Mouse (Mus musculus) lung, postnatal 25 days (tissue): ENCODE measurements around the gene Zfp655.
A peak's percentile ranks its signal among the peaks of the same experiment; 100 is the strongest.
"Not testable (repeated sequence)": the region's sequence is repeated elsewhere in the genome, so short reads cannot be mapped to it uniquely, and the experiment has no call there.

ENCODE experiments used
- DNase-seq: peaks from one replicate; pipeline ENCODE4 v3.0.0; 2022; ENCODE audit warnings: low spot score

Gene Zfp655

DNA sequence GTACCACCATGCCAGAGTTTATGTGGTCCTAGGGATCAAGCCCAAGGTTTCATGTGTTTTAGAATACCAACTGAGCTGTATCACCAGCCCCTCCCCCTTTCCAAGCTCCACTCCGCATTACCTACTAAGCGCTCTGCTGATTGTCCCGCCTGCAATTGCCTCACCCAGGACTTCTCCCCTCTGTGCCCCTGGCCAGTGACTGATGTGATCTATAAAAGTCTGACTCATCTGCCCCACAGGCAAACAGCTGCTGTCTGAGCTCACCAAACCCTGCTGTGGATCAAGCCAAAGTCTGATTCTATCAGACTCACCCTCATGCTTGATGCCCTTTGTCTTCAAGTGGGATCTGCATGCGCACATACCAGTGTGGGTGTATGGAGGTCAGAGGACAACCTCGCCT is 8.7 kb upstream of the Zfp655 start:
- DNase-seq = no peak

DNA sequence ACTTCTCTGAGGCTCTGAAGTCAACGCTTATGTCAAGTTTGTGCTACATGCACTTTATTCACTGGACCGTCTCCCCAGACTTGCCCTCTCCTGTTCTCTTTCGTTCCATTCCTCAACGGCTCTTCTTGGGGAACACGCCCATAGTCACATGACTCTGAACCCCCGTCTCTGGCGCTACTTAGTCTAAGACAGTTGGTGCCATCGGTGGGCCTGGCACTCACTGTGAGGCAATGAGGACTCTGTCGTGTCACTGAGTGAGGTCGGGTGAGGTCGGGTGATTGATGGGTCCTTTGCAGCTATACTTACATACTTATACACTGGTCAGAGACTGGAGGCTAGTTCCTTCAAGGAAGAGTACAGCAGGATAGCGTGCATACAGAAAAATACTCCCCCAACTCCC is 8.1 kb upstream of the Zfp655 start:
- DNase-seq = no peak

DNA sequence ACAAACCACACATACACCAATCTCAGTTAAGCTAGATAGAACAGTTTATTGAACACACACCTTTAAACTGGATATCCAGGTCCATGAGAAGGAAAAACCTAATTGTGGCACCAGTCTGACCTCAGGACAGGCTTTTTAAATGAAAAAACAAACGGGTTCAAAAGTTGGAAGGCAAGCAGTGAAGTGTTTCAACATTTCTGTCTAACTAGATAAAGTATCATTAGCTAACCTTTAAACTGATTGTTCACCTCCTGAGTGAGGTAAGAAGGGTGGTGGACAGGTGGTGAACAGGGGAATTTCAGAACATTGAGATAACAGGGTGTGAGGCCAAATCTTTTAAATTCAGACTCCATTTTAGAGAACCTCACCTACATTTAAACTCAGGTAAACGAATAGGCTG is 5.1 kb upstream of the Zfp655 start:
- DNase-seq = no peak

DNA sequence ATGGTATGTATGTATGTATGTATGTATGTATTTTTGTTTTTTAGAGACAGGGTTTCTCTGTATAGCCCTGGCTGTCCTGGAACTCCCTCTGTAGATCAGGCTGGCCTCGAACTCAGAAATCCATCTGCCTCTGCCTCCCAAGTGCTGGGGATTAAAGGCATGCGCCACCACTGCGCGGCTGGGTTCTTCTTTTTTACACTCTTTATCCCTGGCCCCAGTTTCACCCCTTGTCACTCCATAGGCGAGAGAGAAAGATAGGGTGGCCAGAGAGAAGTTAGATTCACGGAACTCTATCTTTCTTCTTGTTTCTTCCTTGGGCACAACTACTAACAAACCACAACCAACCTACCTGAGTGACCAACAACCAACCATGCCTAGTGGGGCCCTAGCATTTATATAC is 2.2 kb upstream of the Zfp655 start:
- DNase-seq = not testable (repeated sequence)

DNA sequence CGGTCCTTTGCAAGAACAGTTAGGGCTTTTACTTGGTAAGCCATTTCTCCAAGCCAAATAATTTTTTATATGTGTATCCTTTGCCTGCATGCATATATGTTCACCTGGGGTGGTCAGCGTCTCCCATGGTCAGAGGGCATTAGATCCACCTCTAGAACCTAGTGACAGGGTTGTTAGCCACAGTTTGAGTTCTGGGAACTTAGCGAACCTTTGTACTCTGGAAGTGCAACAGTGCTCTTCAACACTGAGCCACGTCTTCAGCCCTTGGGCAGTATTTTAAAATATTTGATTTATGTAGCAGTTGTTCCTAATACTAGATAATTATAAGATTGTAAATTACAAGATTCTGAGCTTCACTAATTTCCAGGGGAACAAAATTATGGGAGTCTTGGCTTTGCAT is 874 bp upstream of the Zfp655 start:
- no peak for DNase-seq

DNA sequence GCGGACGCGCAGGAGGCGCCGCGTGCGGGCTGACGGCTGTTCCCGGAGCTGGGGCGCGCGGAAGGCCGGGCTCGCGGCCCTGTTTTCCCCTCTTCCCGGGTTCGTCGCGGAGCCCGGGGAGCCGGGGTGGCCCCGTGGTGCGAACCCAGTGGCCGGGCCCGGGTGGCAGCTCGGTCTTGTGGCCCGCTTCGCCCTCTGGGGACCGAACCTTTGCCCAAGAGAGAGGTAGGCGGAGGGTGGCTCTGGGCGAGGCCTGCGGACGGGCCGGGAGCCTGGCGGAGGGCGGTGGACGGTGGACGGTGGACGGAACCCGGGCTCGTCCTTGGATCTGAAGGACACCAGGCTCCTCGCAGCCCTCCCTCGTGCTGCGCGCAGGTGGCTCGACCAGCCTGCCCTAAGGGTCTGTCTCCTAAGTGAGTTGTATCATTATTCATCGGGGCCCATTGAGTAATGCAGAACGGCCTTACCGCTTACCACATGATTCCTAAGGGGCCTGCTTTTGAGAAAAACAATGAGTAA is 437 bp downstream of the Zfp655 start:
- DNase-seq = no peak

DNA sequence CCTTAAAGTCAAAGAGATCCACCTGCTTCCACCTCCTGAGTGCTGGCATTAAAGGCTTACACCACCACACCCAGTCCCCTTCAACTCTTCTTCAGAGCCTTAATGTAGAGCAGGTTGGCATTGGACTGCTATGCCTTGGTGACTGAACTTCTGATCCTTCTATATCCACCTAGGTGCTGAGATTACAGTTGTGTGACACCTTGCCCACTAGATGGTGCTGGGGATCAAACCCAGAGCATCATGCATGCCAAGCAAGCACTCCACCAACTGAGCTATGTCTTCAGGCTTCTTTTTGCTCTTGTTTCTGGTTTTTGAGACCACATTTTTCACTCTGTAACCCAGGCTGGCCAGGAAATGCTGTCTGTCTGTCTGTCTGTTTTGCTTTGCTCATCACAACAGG is 3.1 kb downstream of the Zfp655 start:
- peak; percentile 18 for DNase-seq

DNA sequence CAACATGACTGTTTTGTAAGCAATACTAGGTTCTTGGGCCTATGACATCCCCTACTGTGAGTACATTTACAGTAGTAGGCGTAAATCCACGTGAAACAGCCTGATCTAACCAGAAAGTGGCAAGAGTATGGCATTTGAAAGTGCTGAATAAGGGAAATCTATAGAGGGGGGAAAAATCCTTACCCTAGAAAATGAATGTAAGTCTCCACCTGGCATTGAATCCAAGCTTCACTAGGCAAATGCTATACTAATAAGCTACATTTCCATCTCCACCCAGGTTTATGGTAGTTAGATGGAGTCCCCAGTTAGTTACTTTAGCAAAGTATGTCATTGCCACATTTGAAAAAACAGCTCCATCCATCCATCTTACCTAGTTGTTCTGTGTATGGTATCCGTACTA is 18.0 kb downstream of the Zfp655 start:
- no peak for DNase-seq

DNA sequence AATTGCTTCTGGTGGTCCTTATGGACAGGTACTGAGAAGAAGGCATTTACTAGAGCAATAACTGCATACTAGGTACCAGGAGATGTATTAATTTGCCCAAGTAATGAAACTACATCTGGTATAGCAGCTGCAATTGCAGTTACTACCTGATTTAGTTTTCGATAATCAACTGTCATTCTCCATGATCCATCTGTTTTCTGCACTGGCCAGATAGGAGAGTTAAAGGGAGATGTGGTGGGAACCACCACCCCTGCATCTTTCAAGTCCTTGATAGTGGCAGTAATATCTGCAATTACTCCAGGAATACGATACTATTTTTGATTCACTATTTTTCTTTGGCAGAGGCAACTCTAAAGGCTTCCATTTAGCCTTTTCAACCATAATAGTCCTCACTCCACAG is 42.1 kb downstream of the Zfp655 start:
- not testable (repeated sequence) for DNase-seq

DNA sequence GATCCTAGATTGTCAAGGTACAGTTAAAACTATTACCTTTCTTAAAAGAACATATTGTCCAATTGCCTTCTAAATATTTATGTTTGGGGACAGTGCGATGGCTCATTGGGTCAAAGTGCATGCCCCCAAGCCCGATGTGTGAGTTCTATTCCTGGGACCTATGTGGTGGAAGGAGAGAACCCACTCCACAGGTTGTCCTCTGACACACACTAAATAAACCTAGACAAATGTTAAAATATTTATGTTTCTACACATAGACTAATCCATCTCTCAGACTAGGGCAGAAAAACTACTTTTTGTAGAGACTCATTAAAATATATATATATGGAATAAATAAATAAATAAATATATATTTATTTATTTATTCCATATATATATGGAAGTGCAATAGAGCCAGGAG is 48.4 kb downstream of the Zfp655 start:
- DNase-seq = no peak

DNA sequence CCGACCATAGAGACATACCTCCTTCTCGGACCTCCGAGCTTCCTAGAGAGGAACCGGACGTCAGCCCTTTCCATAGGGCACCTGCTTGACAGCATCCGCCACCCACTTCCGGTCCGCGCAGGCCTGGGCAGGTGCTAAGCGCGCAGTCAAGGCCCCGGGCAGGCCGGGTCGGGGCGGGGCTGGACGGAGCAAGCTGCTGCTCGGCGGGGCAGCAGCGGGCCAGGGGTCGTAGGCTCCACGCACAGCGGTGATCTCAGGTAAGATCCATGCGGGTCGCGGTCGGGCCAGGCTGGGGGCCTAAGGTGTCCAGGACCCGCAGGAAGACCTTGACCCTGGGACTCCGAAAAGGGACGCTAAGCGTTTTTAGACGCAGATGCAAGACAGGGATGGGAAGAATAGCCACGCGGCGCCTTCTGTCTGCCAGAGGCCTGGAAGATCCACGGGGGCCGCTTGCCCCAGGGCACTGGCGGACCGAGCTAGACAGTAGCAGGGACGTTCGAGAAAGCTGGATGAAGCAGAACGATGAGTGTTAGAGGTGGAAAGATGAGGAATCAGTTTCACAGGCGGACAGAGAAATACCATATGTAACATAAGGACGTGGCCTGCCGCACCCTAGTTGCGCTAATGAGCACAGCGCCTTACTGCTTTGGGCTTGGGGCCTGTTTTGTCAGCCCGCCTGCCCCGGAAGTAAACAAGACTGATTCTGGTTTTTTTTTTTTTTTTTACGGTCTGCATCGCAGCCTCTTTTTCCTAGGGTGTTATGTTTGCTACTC is 49.0 kb downstream of the Zfp655 start, which contains the start of gene Zscan25:
Gene Zscan25, plus strand, starts transcription at position 130 of the 773 bp plus-strand sequence.
- peak; percentile 94 for DNase-seq

DNA sequence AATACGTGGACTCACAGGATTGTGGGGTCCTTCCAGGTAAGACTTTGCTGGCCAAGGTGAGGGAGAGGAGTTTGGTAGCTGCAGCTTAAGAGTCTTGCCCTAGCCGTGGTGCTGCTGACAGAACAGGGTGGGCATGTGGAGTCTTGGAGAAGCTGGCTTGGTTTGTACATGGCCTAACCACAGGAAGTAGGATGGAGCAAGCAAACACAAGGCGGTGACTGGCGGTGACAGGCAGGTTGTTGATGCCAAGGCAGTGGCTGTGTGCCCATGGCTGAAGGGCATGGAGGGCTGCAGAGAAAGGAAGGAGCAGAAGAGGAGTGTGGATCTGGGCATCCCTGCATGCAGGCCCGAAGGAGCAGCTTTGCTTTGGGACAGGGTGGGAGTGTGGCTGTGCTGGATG is 56.9 kb downstream of the Zfp655 start:
- no peak for DNase-seq

DNA sequence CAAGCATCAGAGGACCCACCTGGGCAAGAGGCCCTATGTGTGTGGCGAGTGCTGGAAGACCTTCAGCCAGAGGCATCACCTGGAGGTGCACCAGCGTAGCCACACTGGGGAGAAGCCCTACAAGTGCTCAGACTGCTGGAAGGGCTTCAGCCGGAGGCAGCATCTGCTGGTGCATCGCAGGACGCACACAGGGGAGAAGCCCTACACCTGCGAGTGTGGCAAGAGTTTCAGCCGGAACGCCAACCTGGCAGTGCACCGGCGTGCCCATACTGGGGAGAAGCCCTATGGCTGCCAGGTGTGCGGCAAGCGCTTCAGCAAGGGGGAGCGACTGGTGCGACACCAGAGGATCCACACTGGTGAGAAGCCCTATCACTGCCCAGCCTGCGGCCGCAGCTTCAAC is 59.2 kb downstream of the Zfp655 start:
- DNase-seq = no peak

DNA sequence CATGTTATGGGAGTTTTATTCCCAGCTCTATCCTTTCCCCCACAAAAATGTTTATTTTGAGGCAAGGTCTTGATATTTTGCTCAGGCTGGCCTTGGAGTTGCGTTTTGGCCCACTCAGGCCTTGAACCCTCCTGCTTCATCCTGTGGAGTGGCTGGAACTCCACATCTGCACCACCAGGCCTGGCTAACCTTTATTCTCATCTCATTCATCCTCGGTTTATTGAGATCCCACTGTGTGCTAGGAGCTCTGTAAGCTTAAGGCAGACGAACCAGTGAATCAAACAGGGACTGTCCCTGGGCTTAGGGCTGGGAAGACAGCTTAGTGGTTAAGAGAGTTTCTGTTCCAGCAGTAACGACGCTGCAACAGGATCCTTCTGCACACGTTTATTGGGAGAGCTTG is 60.9 kb downstream of the Zfp655 start:
- DNase-seq = no peak
